Mouse (Mus musculus) ES-Bruce4 (cell line): Measurements from ENCODE around the gene Dera.

Source experiments
- CTCF ChIP-seq: IDR thresholded peaks from one replicate; pipeline ENCODE4 v1.8.1; 2011; ENCODE audit warnings: low read depth, low read length
- POLR2A ChIP-seq: IDR thresholded peaks from one replicate; pipeline ENCODE4 v1.8.1; 2011; ENCODE audit warnings: low read length; ENCODE audit not compliant: insufficient read depth

GRCm38 (mm10) chr6:137710179-137711037 is 43.9 kb upstream of the Dera start:
- TF ChIP-seq POLR2A (no peak), CTCF (no peak)
